27 mouse cellular contexts compared by ENCODE assay signal in the genomic region with DNA sequence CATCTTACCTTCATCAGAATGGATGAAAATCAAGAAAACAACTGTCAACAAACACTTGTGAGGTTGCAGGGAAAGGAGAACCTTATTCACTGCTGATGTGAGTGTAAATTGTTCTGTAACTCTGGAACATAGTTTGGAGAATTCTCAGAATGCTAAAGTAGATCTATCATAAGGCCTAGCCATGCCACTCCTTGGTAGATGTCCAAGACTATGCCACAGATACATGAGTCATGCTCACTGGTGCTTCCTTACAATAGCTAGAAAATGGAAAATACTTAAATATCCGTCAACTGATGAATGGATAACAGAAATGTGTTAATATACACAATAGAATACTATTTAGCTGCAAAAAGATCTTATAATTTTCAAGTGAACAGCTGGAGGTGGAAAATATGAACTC.
DNase-seq lines count a peak whose midpoint lies in the region; ATAC-seq and TF ChIP-seq lines count a peak whose summit lies in the region.
"Had no signal": no experiment of that assay in that cellular context is flagged by ENCODE, and none has a peak within 500 bp of the region (broad histone marks: within the 10 kb centered on the region; RNA-seq: fewer than 3 reads in every experiment).

No protein-coding gene starts in this region.

- CTCF ChIA-PET in Patski (lab: Charles Lee), result no interaction called here

- POLR2A ChIA-PET in Patski (lab: Charles Lee), result no interaction called here

- no peaks in the 10 kb centered on the region for H3K27me3 ChIP-seq in Patski
- H3K27me3 ChIP-seq: CH12.LX; embryonic facial prominence, embryonic 13.5 days; forebrain, embryonic 13.5 days; heart, embryonic 13.5 days had no signal

- DNase-seq in 3134 (ENCODE audit: extremely low read depth, insufficient read length, low spot score) (peak; percentile 37), 416B (ENCODE audit: low read depth) (peak; percentile 60), Patski (ENCODE audit: low read depth, low spot score) (peak; percentile 6)
- no peak for DNase-seq in embryo, embryonic 10 days (ENCODE audit: low spot score)
- no peak for DNase-seq in ovary, adult 18-20 months (ENCODE audit: low spot score)
- DNase-seq in left cerebral cortex, adult 8-10 months (ENCODE audit: low spot score in 2 of 2), result no peak
- DNase-seq: adrenal gland, postnatal 10 days; adrenal gland, postnatal 36 days; B cell, adult 2 months; cerebellum, adult 11 months; cerebellum, adult 9-11 months; cerebellum, postnatal 25 days; embryo, embryonic 11 days; forebrain, postnatal 0 days; gastrocnemius, postnatal 10 days; gastrocnemius, postnatal 36 days; heart, adult 2 months; heart, postnatal 14 days; heart, postnatal 4 days; kidney, adult 18-20 months had no signal

- ATAC-seq in Patski, result no peak
- ATAC-seq: forebrain, embryonic 13.5 days; forebrain, postnatal 0 days; hindbrain, postnatal 0 days; inflammation-experienced regulatory T-cells, adult 6 months; intestine, embryonic 16.5 days had no signal

- in situ Hi-C loops in Patski (cut with MboI; ENCODE audit: low pct_unique_long_range_greater_than_20kb), result no loop called here

- TF ChIP-seq CTCF in Patski (IDR thresholded peaks at IDR 0.05), result no peak

Comparison
In these comparisons a context has a peak if more than half of its experiments do, and no peak if none do; other contexts are left out.
1. DNase-seq: peak in 3134 (single experiment), 416B (single experiment) and Patski (single experiment); none in embryo, embryonic 10 days (single experiment), ovary, adult 18-20 months (single experiment) and left cerebral cortex, adult 8-10 months (0 of 2).